15 mouse cellular contexts compared by ENCODE assay signal in genomic region chr15:6714819-6715218, GRCm38 (mm10). TPM values are rescaled to one million over a fixed set of nuclear protein-coding genes. Genes with fewer than 3 reads are reported as not detected.
DNase-seq lines count a peak whose midpoint lies in the region; ATAC-seq lines count a peak whose summit lies in the region.
"Had no signal": no experiment of that assay in that cellular context is flagged by ENCODE, and none has a peak within 500 bp of the region (broad histone marks: within the 10 kb centered on the region; RNA-seq: fewer than 3 reads in every experiment).

No protein-coding gene starts in this region.

- H3K4me2 ChIP-seq in heart, embryonic 12.5 days = peak overlapping the region; percentile 60
- peak overlapping the region; percentile 39 for H3K4me2 ChIP-seq in liver, embryonic 13.5 days
- H3K4me2 ChIP-seq: midbrain, embryonic 13.5 days had no signal

- no peak for DNase-seq in heart, postnatal 25 days (ENCODE audit: low spot score)
- DNase-seq in kidney, postnatal 36 days = peak; percentile 24 to 36
- no peak for DNase-seq in kidney, postnatal 10 days
- no peak for DNase-seq in liver, embryonic 13.5 days
- no peak for DNase-seq in frontal cortex, postnatal 14 days (ENCODE audit: low spot score in 2 of 2)
- DNase-seq in layer of hippocampus, adult 9-11 months = no peak
- DNase-seq in cerebellum, adult 11-12 months = no peak
- DNase-seq: B cell, adult 2 months; cerebellum, adult 11 months; left cerebral cortex, postnatal 4 days; lung, postnatal 14 days had no signal

- intact Hi-C loops in heart, postnatal 25 days (cut with DNase I) = loop anchor here (5.0 kb wide), 1 partner anchor 88 kb away; no protein-coding TSS in a partner anchor

- no peaks in the 10 kb centered on the region for H3K9me3 ChIP-seq in heart, embryonic 12.5 days (replicated peaks)
- no peaks in the 10 kb centered on the region for H3K9me3 ChIP-seq in liver, embryonic 13.5 days (replicated peaks)
- H3K9me3 ChIP-seq: G1E; midbrain, embryonic 13.5 days had no signal

- no peak overlapping the region for H3K9ac ChIP-seq in heart, embryonic 12.5 days
- peak overlapping the region; percentile 37 for H3K9ac ChIP-seq in liver, embryonic 13.5 days
- H3K9ac ChIP-seq: midbrain, embryonic 13.5 days had no signal

- WGBS in heart, embryonic 12.5 days = 12% methylated on average over 7 of the region's 7 CpGs
- 26% methylated on average over 7 of the region's 7 CpGs for WGBS in liver, embryonic 13.5 days (ENCODE audit: insufficient replicate concordance)

- H3K27ac ChIP-seq in heart, embryonic 12.5 days (ENCODE audit: poor library complexity, severe bottlenecking) = peak overlapping the region; percentile 70; the same call in 1 of the 2 replicates
- peak overlapping the region; percentile 71; the same call in 1 of the 2 replicates for H3K27ac ChIP-seq in liver, embryonic 13.5 days
- H3K27ac ChIP-seq: hindbrain, postnatal 0 days; midbrain, embryonic 13.5 days had no signal

- H3K4me3 ChIP-seq in heart, embryonic 12.5 days = peak overlapping the region; percentile 19
- peak overlapping the region; percentile 11; the same call in 1 of the 2 replicates for H3K4me3 ChIP-seq in liver, embryonic 13.5 days (replicated peaks)
- H3K4me3 ChIP-seq: midbrain, embryonic 13.5 days had no signal

- H3K4me1 ChIP-seq in heart, embryonic 12.5 days (replicated peaks) = peaks cover 56% of the 10 kb centered on the region
- peaks cover 68% of the 10 kb centered on the region for H3K4me1 ChIP-seq in liver, embryonic 13.5 days (replicated peaks)

- ATAC-seq in heart, embryonic 12.5 days (ENCODE audit: insufficient number of reproducible peaks, low FRiP score) = peak; percentile 76
- ATAC-seq in liver, embryonic 13.5 days (ENCODE audit: low read depth) = peak; percentile 81
- ATAC-seq: hindbrain, postnatal 0 days; midbrain, embryonic 13.5 days had no signal

- 0 out of 2 replicates have a peak, but pooled peaks cover 3% of the 10 kb centered on the region for H3K36me3 ChIP-seq in heart, embryonic 12.5 days
- H3K36me3 ChIP-seq in liver, embryonic 13.5 days = peaks cover 11% of the 10 kb centered on the region

- H3K27me3 ChIP-seq in heart, embryonic 12.5 days (replicated peaks) = no peaks in the 10 kb centered on the region
- H3K27me3 ChIP-seq in liver, embryonic 13.5 days = no peaks in the 10 kb centered on the region
- H3K27me3 ChIP-seq: midbrain, embryonic 13.5 days had no signal

RNA-seq across cellular contexts. Expression of gene Rictor, which starts 6.6 kb away (rescaled TPM):
- polyA plus RNA-seq in heart, embryonic 12.5 days (2016; fragmentation: Nextera tagmentation; extraction: Ambion mirVana) = 33.5 and 34.4 TPM in 2 replicates
- 10 to 100 TPM; 12.0 to 13.7 TPM for total RNA-seq in heart, postnatal 25 days (2021)
- polyA plus RNA-seq in liver, embryonic 13.5 days (2015; fragmentation: Nextera tagmentation; extraction: Ambion mirVana) = 17.6 and 21.4 TPM in 2 replicates

Comparison
In these comparisons a context has a peak if more than half of its experiments do, and no peak if none do; other contexts are left out.
1. DNase-seq: peak in kidney, postnatal 36 days (2 of 2); none in heart, postnatal 25 days (single experiment), kidney, postnatal 10 days (single experiment), liver, embryonic 13.5 days (single experiment), frontal cortex, postnatal 14 days (0 of 2), layer of hippocampus, adult 9-11 months (single experiment) and cerebellum, adult 11-12 months (single experiment).